Mouse (Mus musculus): Measurements from ENCODE around the gene Pom121l2. TPM values are rescaled to one million over a fixed set of nuclear protein-coding genes. Genes with fewer than 3 reads are reported as not detected.

The Pom121l2 gene
- polyA plus RNA-seq, 1 experiment from 2014 or later = 0.12 TPM

Small RNA genes within 50 kb of the gene (microRNA-seq; reads per million reads assigned to microRNA genes)
- not detected for gene Gm44390 (ENCODE audit: insufficient number of aligned reads)

Other genes with a start within 250 kb of the Pom121l2 start
- 1.2 and 1.6 TPM in 2 replicates for gene Hist1h4j, start 246.1 kb upstream of the Pom121l2 start, polyA plus RNA-seq (2014; fragmentation: Nextera tagmentation; extraction: Ambion mirVana)
- gene Hist1h4k, start 230.7 kb upstream of the Pom121l2 start, polyA plus RNA-seq (2014; fragmentation: Nextera tagmentation; extraction: Ambion mirVana) = 4.4 TPM in 2 replicates
- gene Hist1h2ak, start 227.4 kb upstream of the Pom121l2 start, polyA plus RNA-seq (2014; fragmentation: Nextera tagmentation; extraction: Ambion mirVana) = 11.0 and 12.5 TPM in 2 replicates
- gene Hist1h2bn, start 227.1 kb upstream of the Pom121l2 start, polyA plus RNA-seq (2014; fragmentation: Nextera tagmentation; extraction: Ambion mirVana) = 1.9 and 2.5 TPM in 2 replicates
- gene Hist1h1b, start 200.6 kb upstream of the Pom121l2 start, polyA plus RNA-seq (2014; fragmentation: Nextera tagmentation; extraction: Ambion mirVana) = 20.4 and 20.6 TPM in 2 replicates
- 298 and 312 TPM in 2 replicates for gene Hist1h3i, start 197.8 kb upstream of the Pom121l2 start, polyA plus RNA-seq (2014; fragmentation: Nextera tagmentation; extraction: Ambion mirVana)
- 5.0 and 5.9 TPM in 2 replicates for gene Hist1h2an, start 194.0 kb upstream of the Pom121l2 start, polyA plus RNA-seq (2014; fragmentation: Nextera tagmentation; extraction: Ambion mirVana)
- gene Hist1h2bp, start 193.7 kb upstream of the Pom121l2 start, polyA plus RNA-seq (2014; fragmentation: Nextera tagmentation; extraction: Ambion mirVana) = 3.0 and 3.1 TPM in 2 replicates
- 23.8 and 25.3 TPM in 2 replicates for gene Hist1h2bq, start 171.0 kb upstream of the Pom121l2 start, polyA plus RNA-seq (2014; fragmentation: Nextera tagmentation; extraction: Ambion mirVana)
- not detected in 2 replicates for gene Hist1h2ao, start 170.7 kb upstream of the Pom121l2 start, polyA plus RNA-seq (2014; fragmentation: Nextera tagmentation; extraction: Ambion mirVana)
- gene Hist1h4m, start 169.4 kb upstream of the Pom121l2 start, polyA plus RNA-seq (2014; fragmentation: Nextera tagmentation; extraction: Ambion mirVana) = not detected in 2 replicates
- 14.3 and 14.6 TPM in 2 replicates for gene Hist1h4n, start 149.0 kb upstream of the Pom121l2 start, polyA plus RNA-seq (2014; fragmentation: Nextera tagmentation; extraction: Ambion mirVana)
- gene Hist1h2ap, start 147.7 kb upstream of the Pom121l2 start, polyA plus RNA-seq (2014; fragmentation: Nextera tagmentation; extraction: Ambion mirVana) = 5,982 and 6,086 TPM in 2 replicates
- gene Hist1h2br, start 147.5 kb upstream of the Pom121l2 start, polyA plus RNA-seq (2014; fragmentation: Nextera tagmentation; extraction: Ambion mirVana) = 22.4 and 27.2 TPM in 2 replicates
- gene Zfp184, start 36.1 kb upstream of the Pom121l2 start, polyA plus RNA-seq (2014; fragmentation: Nextera tagmentation; extraction: Ambion mirVana) = 25.9 and 27.5 TPM in 2 replicates
- 0.37 TPM in 1 of 2 replicates, not detected in the other for gene Prss16, start 28.5 kb downstream of the Pom121l2 start, polyA plus RNA-seq (2014; fragmentation: Nextera tagmentation; extraction: Ambion mirVana)
- 5.6 TPM in 1 of 2 replicates, not detected in the other for gene Hist1h2ah, start 54.4 kb downstream of the Pom121l2 start, polyA plus RNA-seq (2014; fragmentation: Nextera tagmentation; extraction: Ambion mirVana)
- gene Hist1h2bk, start 54.7 kb downstream of the Pom121l2 start, polyA plus RNA-seq (2014; fragmentation: Nextera tagmentation; extraction: Ambion mirVana) = 5.4 and 11.9 TPM in 2 replicates
- 52.1 and 59.1 TPM in 2 replicates for gene Hist1h4i, start 60.2 kb downstream of the Pom121l2 start, polyA plus RNA-seq (2014; fragmentation: Nextera tagmentation; extraction: Ambion mirVana)
- 64.5 and 67.2 TPM in 2 replicates for gene Hist1h2ag, start 61.8 kb downstream of the Pom121l2 start, polyA plus RNA-seq (2014; fragmentation: Nextera tagmentation; extraction: Ambion mirVana)
- 9.6 and 11.7 TPM in 2 replicates for gene Hist1h2bj, start 62.0 kb downstream of the Pom121l2 start, polyA plus RNA-seq (2014; fragmentation: Nextera tagmentation; extraction: Ambion mirVana)
- gene Vmn1r188, start 103.2 kb downstream of the Pom121l2 start, polyA plus RNA-seq (2014; fragmentation: Nextera tagmentation; extraction: Ambion mirVana) = not detected in 2 replicates
- gene Vmn1r189, start 124.6 kb downstream of the Pom121l2 start, polyA plus RNA-seq (2014; fragmentation: Nextera tagmentation; extraction: Ambion mirVana) = not detected in 2 replicates
- not detected in 2 replicates for gene Vmn1r191, start 202.8 kb downstream of the Pom121l2 start, polyA plus RNA-seq (2014; fragmentation: Nextera tagmentation; extraction: Ambion mirVana)
- gene Vmn1r192, start 209.9 kb downstream of the Pom121l2 start, polyA plus RNA-seq (2014; fragmentation: Nextera tagmentation; extraction: Ambion mirVana) = not detected in 2 replicates
- not detected in 2 replicates for gene Vmn1r193, start 242.0 kb downstream of the Pom121l2 start, polyA plus RNA-seq (2014; fragmentation: Nextera tagmentation; extraction: Ambion mirVana)

All from forebrain, embryonic 11.5 days (tissue).